Comparison of ENCODE assay signal across 8 mouse cellular contexts in the genomic region with DNA sequence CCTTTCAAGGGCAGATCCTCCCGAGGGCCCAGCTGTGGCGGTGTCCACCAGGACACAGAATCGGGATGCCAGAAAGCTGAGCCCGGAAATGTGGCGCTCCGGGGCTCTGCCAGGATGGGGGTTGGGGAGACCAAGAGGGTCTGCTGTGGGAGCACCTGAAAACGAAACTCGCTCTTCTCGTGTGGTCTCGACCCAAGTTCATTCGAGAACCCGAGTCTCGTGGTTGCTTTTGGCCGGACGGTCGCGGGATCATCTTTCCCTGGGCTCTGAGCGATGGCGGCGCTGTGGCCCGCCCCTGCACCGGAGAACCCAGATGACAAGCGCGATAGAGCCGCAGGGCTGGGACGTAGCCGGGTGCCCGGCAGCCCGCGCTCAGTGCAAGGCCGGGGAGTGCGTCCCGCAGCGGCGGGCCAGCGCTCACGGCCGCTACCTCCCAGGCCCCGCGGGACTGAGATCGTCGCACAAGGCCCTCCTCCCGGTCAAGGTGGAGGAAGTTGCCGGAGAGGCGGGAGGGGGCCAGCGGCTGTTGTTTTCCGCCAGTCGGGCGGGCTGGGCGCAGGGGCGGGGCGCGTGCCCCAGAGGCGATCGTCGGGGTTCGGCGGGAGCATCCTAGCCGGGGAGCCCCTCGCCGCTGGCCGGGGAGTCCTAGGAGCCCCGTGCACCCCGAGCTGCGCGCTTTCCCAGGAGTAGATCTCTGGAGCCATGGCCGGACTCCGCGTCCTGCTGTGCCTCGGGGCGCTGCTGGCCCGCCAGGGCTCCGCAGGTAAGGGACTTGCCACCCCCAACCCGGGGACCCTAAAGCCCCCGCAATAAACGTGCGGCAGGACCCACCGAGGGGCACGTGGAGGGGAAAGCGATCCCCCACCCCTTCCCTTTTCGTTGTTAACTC. TPM values are rescaled to one million over a fixed set of nuclear protein-coding genes. Genes with fewer than 3 reads are reported as not detected.
DNase-seq lines count a peak whose midpoint lies in the region; ATAC-seq and TF ChIP-seq lines count a peak whose summit lies in the region.

A gene (plus strand): TSS at position 343 of the 889 bp plus-strand sequence.

- under 1% methylated on average over 78 of the region's 81 CpGs for WGBS in embryonic facial prominence, embryonic 15.5 days
- WGBS in heart, embryonic 11.5 days (ENCODE audit: insufficient replicate concordance) = under 1% methylated on average over 75 of the region's 81 CpGs
- under 1% methylated on average over 81 of the region's 81 CpGs for WGBS in kidney, embryonic 14.5 days
- WGBS in liver, embryonic 12.5 days (ENCODE audit: insufficient replicate concordance) = under 1% methylated on average over 81 of the region's 81 CpGs

- H3K4me3 ChIP-seq in embryonic facial prominence, embryonic 15.5 days (replicated peaks) = peak within 1 kb of the TSS; percentile 80
- peak within 1 kb of the TSS; percentile 78 for H3K4me3 ChIP-seq in heart, embryonic 11.5 days (ENCODE audit: low read depth, low read length)
- peak within 1 kb of the TSS; percentile 76 for H3K4me3 ChIP-seq in kidney, embryonic 14.5 days (ENCODE audit: low read length)
- peak within 1 kb of the TSS; percentile 65 for H3K4me3 ChIP-seq in liver, embryonic 12.5 days
- peak within 1 kb of the TSS; percentile 51 for H3K4me3 ChIP-seq in myocyte

- peak within 1 kb of the TSS; percentile 91 for H3ac ChIP-seq in myocyte (ENCODE audit: control insufficient read depth, insufficient read length)

- H3K9ac ChIP-seq in embryonic facial prominence, embryonic 15.5 days = peak within 1 kb of the TSS; percentile 65
- H3K9ac ChIP-seq in heart, embryonic 11.5 days (ENCODE audit: low read depth, low read length) = peak within 1 kb of the TSS; percentile 88
- peak within 1 kb of the TSS; percentile 85 for H3K9ac ChIP-seq in kidney, embryonic 14.5 days (ENCODE audit: low read depth, low read length)
- H3K9ac ChIP-seq in liver, embryonic 12.5 days = peak within 1 kb of the TSS; percentile 61

- no peaks in the 10 kb centered on the region for H3K36me3 ChIP-seq in embryonic facial prominence, embryonic 15.5 days
- H3K36me3 ChIP-seq in heart, embryonic 11.5 days (ENCODE audit: control insufficient read depth, insufficient read depth, low read length) = no peaks in the 10 kb centered on the region
- no peaks in the 10 kb centered on the region for H3K36me3 ChIP-seq in kidney, embryonic 14.5 days (ENCODE audit: control insufficient read depth, insufficient read depth, low read length)
- no peaks in the 10 kb centered on the region for H3K36me3 ChIP-seq in liver, embryonic 12.5 days
- H3K36me3 ChIP-seq in myocyte (ENCODE audit: control insufficient read depth, insufficient read depth) = no peaks in the 10 kb centered on the region

- H3K27me3 ChIP-seq in embryonic facial prominence, embryonic 15.5 days = no peaks in the 10 kb centered on the region
- no peaks in the 10 kb centered on the region; the same call in 1 of the 2 replicates for H3K27me3 ChIP-seq in heart, embryonic 11.5 days (ENCODE audit: control insufficient read depth, insufficient read depth, low read length)
- no peaks in the 10 kb centered on the region for H3K27me3 ChIP-seq in kidney, embryonic 14.5 days (ENCODE audit: control insufficient read depth, insufficient read depth, low read length)
- H3K27me3 ChIP-seq in liver, embryonic 12.5 days (replicated peaks) = peaks cover 88% of the 10 kb centered on the region
- no peaks in the 10 kb centered on the region for H3K27me3 ChIP-seq in myocyte (ENCODE audit: control insufficient read depth, insufficient read depth, insufficient read length)

- H3K27ac ChIP-seq in embryonic facial prominence, embryonic 15.5 days (replicated peaks) = peak within 1 kb of the TSS; percentile 82
- peak within 1 kb of the TSS; percentile 65 for H3K27ac ChIP-seq in heart, embryonic 11.5 days (ENCODE audit: low read depth, low read length)
- peak within 1 kb of the TSS; percentile 53 for H3K27ac ChIP-seq in kidney, embryonic 14.5 days (ENCODE audit: low read depth, low read length)
- H3K27ac ChIP-seq in liver, embryonic 12.5 days = no peak within 1 kb of the TSS; the same call in 1 of the 2 replicates

- H3K4me2 ChIP-seq in embryonic facial prominence, embryonic 15.5 days (replicated peaks) = peak within 1 kb of the TSS; percentile 90
- H3K4me2 ChIP-seq in heart, embryonic 11.5 days = peak within 1 kb of the TSS; percentile 95
- H3K4me2 ChIP-seq in kidney, embryonic 14.5 days (replicated peaks; ENCODE audit: low read depth, low read length) = peak within 1 kb of the TSS; percentile 97
- peak within 1 kb of the TSS; percentile 89 for H3K4me2 ChIP-seq in liver, embryonic 12.5 days
- H3K4me2 ChIP-seq in myocyte (ENCODE audit: low read depth) = peak within 1 kb of the TSS; percentile 89

- H3K79me2 ChIP-seq in myocyte (ENCODE audit: control insufficient read depth, insufficient read depth) = no peaks in the 10 kb centered on the region

- TF ChIP-seq POLR2A in myocyte (IDR thresholded peaks at IDR 0.05; ENCODE audit: insufficient read length, low read depth) = peak; percentile 75

- ATAC-seq in embryonic facial prominence, embryonic 15.5 days (ENCODE audit: insufficient number of reproducible peaks, low FRiP score, low TSS enrichment, low read depth) = peak; percentile 74
- ATAC-seq in heart, embryonic 11.5 days (replicated peaks; ENCODE audit: insufficient number of reproducible peaks, low FRiP score, low TSS enrichment) = peak; percentile 72
- peak; percentile 85 for ATAC-seq in kidney, embryonic 14.5 days (ENCODE audit: low FRiP score, low TSS enrichment)
- peak; percentile 71 for ATAC-seq in liver, embryonic 12.5 days

- no peaks in the 10 kb centered on the region for H3K9me3 ChIP-seq in embryonic facial prominence, embryonic 15.5 days (replicated peaks)
- H3K9me3 ChIP-seq in heart, embryonic 11.5 days (replicated peaks; ENCODE audit: control insufficient read depth, low read length) = no peaks in the 10 kb centered on the region
- no peaks in the 10 kb centered on the region for H3K9me3 ChIP-seq in kidney, embryonic 14.5 days (ENCODE audit: control insufficient read depth, low read length)
- H3K9me3 ChIP-seq in liver, embryonic 12.5 days (replicated peaks) = no peaks in the 10 kb centered on the region

- H3K4me1 ChIP-seq in embryonic facial prominence, embryonic 15.5 days = peaks cover 22% of the 10 kb centered on the region
- H3K4me1 ChIP-seq in heart, embryonic 11.5 days (ENCODE audit: control insufficient read depth, insufficient read depth, low read length) = peaks cover 11% of the 10 kb centered on the region
- 0 out of 2 replicates have a peak, but pooled peaks cover 4% of the 10 kb centered on the region for H3K4me1 ChIP-seq in kidney, embryonic 14.5 days (ENCODE audit: control insufficient read depth, insufficient read depth, low read length)
- peaks cover 26% of the 10 kb centered on the region for H3K4me1 ChIP-seq in liver, embryonic 12.5 days

- peak; percentile 71 for DNase-seq in 416B (ENCODE audit: low read depth)
- peak; percentile 87 to 88 for DNase-seq in adrenal gland, postnatal 36 days
- DNase-seq in spleen, postnatal 4 days (ENCODE audit: low spot score in 2 of 2) = peak; percentile 50 to 76

TF ChIP-seq in myocyte, 11 proteins besides CTCF, POLR2A, EP300 and RAD21:
- TF ChIP-seq MYOD1 (IDR thresholded peaks at IDR 0.05; ENCODE audit: control insufficient read depth in 1 of 3, insufficient read length in 2 of 3, low read depth in 2 of 3) (peak in 2 of 3 experiments; percentile 0 to 24), SRF (IDR thresholded peaks at IDR 0.05; ENCODE audit: control insufficient read depth, insufficient read length, low read depth) (peak; percentile 55), MAX (IDR thresholded peaks at IDR 0.05; ENCODE audit: low read depth) (no peak), CEBPB (IDR thresholded peaks at IDR 0.05; ENCODE audit: insufficient read depth, poor library complexity, severe bottlenecking) (no peak), MYOG (IDR thresholded peaks at IDR 0.05; ENCODE audit: control insufficient read depth in 1 of 3, insufficient read depth in 1 of 3, insufficient read length in 2 of 3, low read depth in 2 of 3) (peak in 2 of 3 experiments; percentile 5 to 19), TCF3 (IDR thresholded peaks at IDR 0.05; ENCODE audit: insufficient read length, low read depth) (no peak), POLR2AphosphoS2 (IDR thresholded peaks at IDR 0.05; ENCODE audit: insufficient read length, low read depth) (peak; percentile 38), REST (IDR thresholded peaks at IDR 0.05; ENCODE audit: insufficient read depth, insufficient read length) (no peak), TCF12 (IDR thresholded peaks at IDR 0.05; ENCODE audit: insufficient read depth, poor library complexity, severe bottlenecking) (no peak), USF1 (IDR thresholded peaks at IDR 0.05; ENCODE audit: low read depth) (no peak), E2F4 (IDR thresholded peaks at IDR 0.05; ENCODE audit: insufficient read depth) (no peak)

RNA-seq across cellular contexts. Expression of the gene that starts here (rescaled TPM):
- total RNA-seq in adrenal gland, postnatal 36 days (2021) = 10 to 100 TPM; 16.3 to 23.0 TPM
- polyA plus RNA-seq in embryonic facial prominence, embryonic 15.5 days (2015; fragmentation: Nextera tagmentation; extraction: Ambion mirVana) = 11.2 and 14.4 TPM in 2 replicates
- 4.4 and 4.7 TPM in 2 replicates for polyA plus RNA-seq in heart, embryonic 11.5 days (2014; fragmentation: Nextera tagmentation; extraction: Ambion mirVana)
- 7.4 and 9.0 TPM in 2 replicates for polyA plus RNA-seq in kidney, embryonic 14.5 days (2014; fragmentation: Nextera tagmentation; extraction: Ambion mirVana)
- polyA plus RNA-seq in liver, embryonic 12.5 days (2016; fragmentation: Nextera tagmentation; extraction: Ambion mirVana) = 2.1 and 2.4 TPM in 2 replicates
- polyA plus RNA-seq in myocyte (2012; fragmentation: generic; extraction: Trizol) = 2.2 TPM
